Mouse (Mus musculus) neural tube, embryonic 14.5 days (tissue): ENCODE measurements around the gene Rinl. TPM values are rescaled to one million over a fixed set of nuclear protein-coding genes. Genes with fewer than 3 reads are reported as not detected.

ENCODE experiments used
- ATAC-seq: fragments of 200-750 bp; cut with Nextera tagmentation; 2 replicates; pipeline ENCODE4 v1.8.0; 2017; ENCODE audit warnings: low read depth, mild to moderate bottlenecking, moderate TSS enrichment, moderate library complexity
- H3K27ac ChIP-seq: fragments of 300-500 bp; sonication (generic); 2 replicates; pipeline ENCODE4 v1.5.1; 2014; ENCODE audit warnings: low read depth, mild to moderate bottlenecking, control low read depth, low read length, moderate library complexity, mixed read lengths
- H3K27me3 ChIP-seq: fragments of 300-500 bp; sonication (generic); 2 replicates; pipeline ENCODE4 v1.6.1; 2014; ENCODE audit warnings: low read length; ENCODE audit not compliant: control insufficient read depth, insufficient read depth
- H3K36me3 ChIP-seq: fragments of 300-500 bp; sonication (generic); 2 replicates; pipeline ENCODE4 v1.6.1; 2014; ENCODE audit warnings: low read length, mixed read lengths; ENCODE audit not compliant: control insufficient read depth, insufficient read depth
- H3K4me1 ChIP-seq: fragments of 300-500 bp; sonication (generic); 2 replicates; pipeline ENCODE4 v1.6.1; 2014; ENCODE audit warnings: low read length; ENCODE audit not compliant: control insufficient read depth, insufficient read depth
- H3K4me2 ChIP-seq: fragments of 300-500 bp; sonication (generic); 2 replicates; pipeline ENCODE4 v1.6.1; 2014; ENCODE audit warnings: mild to moderate bottlenecking, low read depth, low read length, control low read depth
- H3K4me3 ChIP-seq: fragments of 300-500 bp; sonication (generic); 2 replicates; pipeline ENCODE4 v1.5.1; 2014; ENCODE audit warnings: low read depth, low read length, control low read depth, mixed read lengths
- H3K9ac ChIP-seq: fragments of 300-500 bp; sonication (generic); replicated peaks from 2 replicates; pipeline ENCODE4 v1.6.1; 2014; ENCODE audit warnings: low read depth, mild to moderate bottlenecking, control low read depth, low read length, mixed read lengths
- H3K9me3 ChIP-seq: fragments of 300-500 bp; sonication (generic); 2 replicates; pipeline ENCODE4 v1.6.1; 2016; ENCODE audit warnings: low read length; ENCODE audit not compliant: control insufficient read depth
- whole genome bisulfite sequencing: fragments of 180-500 bp; shearing (Covaris S2); extraction: QIAGEN DNeasy Blood & Tissue Kit; methylation state at CpG from one replicate; pipeline ENCODE4 v1.1.7; 2014; 5-methylcytosine and 5-hydroxymethylcytosine counted together
- polyA plus RNA-seq: library from polyadenylated mRNA; unstranded; fragments of >200 nt; fragmentation: Nextera tagmentation; extraction: Ambion mirVana; gene quantifications from 2 replicates; pipeline ENCODE4 v1.2.1, GENCODE M21; 2014

Rinl gene
- polyA plus RNA-seq, 1 experiment from 2014 or later = 1.6 TPM

GRCm38 (mm10) chr7:28774164-28774563 is 14.6 kb upstream of the Rinl start:
- Histone ChIP-seq H3K9ac (no peak overlapping the region), H3K4me1 (no peaks in the 10 kb centered on the region), H3K9me3 (no peaks in the 10 kb centered on the region), H3K27me3 (no peaks in the 10 kb centered on the region), H3K4me3 (no peak overlapping the region), H3K4me2 (no peak overlapping the region), H3K36me3 (peaks cover 4% of the 10 kb centered on the region), H3K27ac (peak overlapping the region; percentile 34)
- 0 out of 2 replicates have a peak, but pooled peaks have one; percentile 28 for ATAC-seq
- 40% methylated on average over 12 of the region's 12 CpGs for WGBS

- no peak overlapping the region for H3K4me3 ChIP-seq
- no peaks in the 10 kb centered on the region for H3K9me3 ChIP-seq
- H3K27me3 ChIP-seq = no peaks in the 10 kb centered on the region
- WGBS = 79% methylated on average over 7 of the region's 7 CpGs
- H3K36me3 ChIP-seq = peaks cover 4% of the 10 kb centered on the region
- ATAC-seq = peak; percentile 47; the same call in 1 of the 2 replicates
- H3K4me1 ChIP-seq = no peaks in the 10 kb centered on the region
- H3K27ac ChIP-seq = no peak overlapping the region
- no peak overlapping the region for H3K9ac ChIP-seq
- H3K4me2 ChIP-seq = no peak overlapping the region
These were observed 13.6 kb upstream of the Rinl start for GRCm38 (mm10) chr7:28775129-28775528.

- no peaks in the 10 kb centered on the region; the same call in 1 of the 2 replicates for H3K4me1 ChIP-seq
- H3K9me3 ChIP-seq = no peaks in the 10 kb centered on the region
- no peak for ATAC-seq
- H3K4me2 ChIP-seq = no peak overlapping the region
- H3K36me3 ChIP-seq = no peaks in the 10 kb centered on the region; the same call in 1 of the 2 replicates
- WGBS = 87% methylated on average over 9 of the region's 9 CpGs
- H3K27ac ChIP-seq = no peak overlapping the region
- H3K4me3 ChIP-seq = no peak overlapping the region
- no peaks in the 10 kb centered on the region for H3K27me3 ChIP-seq
- no peak overlapping the region for H3K9ac ChIP-seq
These were observed 9.9 kb upstream of the Rinl start for GRCm38 (mm10) chr7:28778825-28779224.

- no peak overlapping the region for H3K4me3 ChIP-seq
- H3K4me1 ChIP-seq = no peaks in the 10 kb centered on the region; the same call in 1 of the 2 replicates
- no peaks in the 10 kb centered on the region for H3K27me3 ChIP-seq
- H3K9ac ChIP-seq = no peak overlapping the region
- WGBS = 46% methylated on average over 6 of the region's 6 CpGs
- H3K4me2 ChIP-seq = no peak overlapping the region
- ATAC-seq = peak; percentile 50; the same call in 1 of the 2 replicates
- H3K36me3 ChIP-seq = no peaks in the 10 kb centered on the region
- H3K9me3 ChIP-seq = no peaks in the 10 kb centered on the region
- H3K27ac ChIP-seq = no peak overlapping the region
These were observed 8.6 kb upstream of the Rinl start for GRCm38 (mm10) chr7:28780067-28780658.

- 0 out of 2 replicates have a peak, but pooled peaks cover 4% of the 10 kb centered on the region for H3K36me3 ChIP-seq
- no peak for ATAC-seq
- no peak overlapping the region for H3K9ac ChIP-seq
- no peak overlapping the region for H3K4me3 ChIP-seq
- H3K9me3 ChIP-seq = no peaks in the 10 kb centered on the region
- H3K4me2 ChIP-seq = no peak overlapping the region
- no peaks in the 10 kb centered on the region for H3K27me3 ChIP-seq
- no peaks in the 10 kb centered on the region; the same call in 1 of the 2 replicates for H3K4me1 ChIP-seq
- H3K27ac ChIP-seq = no peak overlapping the region
- WGBS = 83% methylated on average over 7 of the region's 7 CpGs
These were observed 7.9 kb upstream of the Rinl start for GRCm38 (mm10) chr7:28780857-28781256.

- H3K4me1 ChIP-seq = no peaks in the 10 kb centered on the region; the same call in 1 of the 2 replicates
- H3K9ac ChIP-seq = no peak overlapping the region
- H3K4me3 ChIP-seq = no peak overlapping the region
- H3K36me3 ChIP-seq = 0 out of 2 replicates have a peak, but pooled peaks cover 4% of the 10 kb centered on the region
- WGBS = 93% methylated on average over 8 of the region's 8 CpGs
- no peak for ATAC-seq
- no peak overlapping the region for H3K4me2 ChIP-seq
- no peaks in the 10 kb centered on the region for H3K9me3 ChIP-seq
- H3K27ac ChIP-seq = no peak overlapping the region
- H3K27me3 ChIP-seq = no peaks in the 10 kb centered on the region
These were observed 7.5 kb upstream of the Rinl start for GRCm38 (mm10) chr7:28781261-28781663.

- 81% methylated on average over 5 of the region's 5 CpGs for WGBS
- no peak overlapping the region for H3K4me2 ChIP-seq
- H3K9me3 ChIP-seq = no peaks in the 10 kb centered on the region
- ATAC-seq = no peak
- H3K36me3 ChIP-seq = peaks cover 4% of the 10 kb centered on the region; the same call in 1 of the 2 replicates
- H3K9ac ChIP-seq = no peak overlapping the region
- no peaks in the 10 kb centered on the region; the same call in 1 of the 2 replicates for H3K4me1 ChIP-seq
- H3K27me3 ChIP-seq = no peaks in the 10 kb centered on the region
- H3K4me3 ChIP-seq = no peak overlapping the region
- no peak overlapping the region for H3K27ac ChIP-seq
These were observed 3.6 kb upstream of the Rinl start for GRCm38 (mm10) chr7:28785161-28785560.

- H3K36me3 ChIP-seq = peaks cover 4% of the 10 kb centered on the region; the same call in 1 of the 2 replicates
- no peaks in the 10 kb centered on the region for H3K4me1 ChIP-seq
- WGBS = 90% methylated on average over 9 of the region's 9 CpGs
- no peak for ATAC-seq
- no peak overlapping the region for H3K27ac ChIP-seq
- H3K27me3 ChIP-seq = no peaks in the 10 kb centered on the region
- H3K4me2 ChIP-seq = no peak overlapping the region
- no peaks in the 10 kb centered on the region for H3K9me3 ChIP-seq
- no peak overlapping the region for H3K9ac ChIP-seq
- no peak overlapping the region for H3K4me3 ChIP-seq
These were observed 885 bp upstream of the Rinl start for GRCm38 (mm10) chr7:28787884-28788283.

GRCm38 (mm10) chr7:28789235-28789634 is 466 bp downstream of the Rinl start:
- Histone ChIP-seq H3K27ac (no peak overlapping the region), H3K9me3 (no peaks in the 10 kb centered on the region), H3K4me2 (no peak overlapping the region), H3K4me1 (no peaks in the 10 kb centered on the region), H3K36me3 (peaks cover 4% of the 10 kb centered on the region; the same call in 1 of the 2 replicates), H3K9ac (no peak overlapping the region), H3K27me3 (no peaks in the 10 kb centered on the region), H3K4me3 (no peak overlapping the region)
- WGBS = 88% methylated on average over 3 of the region's 3 CpGs
- ATAC-seq = no peak
